Mouse (Mus musculus) E14TG2a.4 (cell line): ENCODE data around the gene Mier1.

Source experiments
- H3K27me3 ChIP-seq: 2 replicates; pipeline ENCODE4 v1.6.1; 2014; ENCODE audit warnings: low read length, control low read depth; ENCODE audit not compliant: insufficient read depth
- H3K36me3 ChIP-seq: 2 replicates; pipeline ENCODE4 v1.6.1; 2014; ENCODE audit warnings: low read length, control low read depth; ENCODE audit not compliant: insufficient read depth
- H3K4me1 ChIP-seq: replicated peaks from 2 replicates; pipeline ENCODE4 v1.6.1; 2014; ENCODE audit warnings: low read depth, low read length, control low read depth
- H3K4me3 ChIP-seq: replicated peaks from 2 replicates; pipeline ENCODE4 v1.5.1; 2014; ENCODE audit warnings: mild to moderate bottlenecking, low read length
- H3K9me3 ChIP-seq: 2 replicates; pipeline ENCODE4 v1.6.1; 2014; ENCODE audit warnings: low read length, control low read depth
- CTCF ChIP-seq: conservative IDR thresholded peaks from 2 replicates; pipeline ENCODE4 v1.5.1; 2014; ENCODE audit warnings: low read length
- NANOG ChIP-seq: IDR thresholded peaks from 2 replicates; pipeline ENCODE4 v1.6.1; 2014; ENCODE audit warnings: borderline replicate concordance, low read length, mixed read lengths
- POU5F1 ChIP-seq: IDR thresholded peaks from 2 replicates; pipeline ENCODE4 v1.6.1; 2014; ENCODE audit warnings: low read length, borderline replicate concordance

Mier1 gene

GRCm38 (mm10) chr4:103114184-103115111, at the start of gene Mier1, which contains the start of gene Wdr78:
Gene Mier1 (plus strand): TSS chr4:103114390.
Gene Wdr78 (minus strand): TSS chr4:103114555.
- Histone ChIP-seq H3K9me3 (no peaks in the 10 kb centered on the region), H3K36me3 (peaks cover 37% of the 10 kb centered on the region), H3K4me1 (peaks cover 56% of the 10 kb centered on the region), H3K4me3 (peak within 1 kb of the TSS; percentile 96), H3K27me3 (no peaks in the 10 kb centered on the region)
- TF ChIP-seq POU5F1 = no peak
- TF ChIP-seq NANOG = no peak
- no peak for TF ChIP-seq CTCF

- Histone ChIP-seq H3K36me3 (no peaks in the 10 kb centered on the region), H3K9me3 (no peaks in the 10 kb centered on the region), H3K4me3 (no peak overlapping the region), H3K4me1 (peaks cover 18% of the 10 kb centered on the region), H3K27me3 (no peaks in the 10 kb centered on the region)
- TF ChIP-seq NANOG = no peak
These were observed 49.8 kb upstream of the Mier1 start for GRCm38 (mm10) chr4:103064421-103064820.

GRCm38 (mm10) chr4:103064976-103065375, 49.2 kb upstream of the Mier1 start:
- H3K4me1 ChIP-seq = peaks cover 18% of the 10 kb centered on the region
- no peak for TF ChIP-seq CTCF
- TF ChIP-seq POU5F1 = no peak
- TF ChIP-seq NANOG = no peak
- H3K36me3 ChIP-seq = no peaks in the 10 kb centered on the region
- H3K4me3 ChIP-seq = no peak overlapping the region
- no peaks in the 10 kb centered on the region for H3K9me3 ChIP-seq
- H3K27me3 ChIP-seq = no peaks in the 10 kb centered on the region

- H3K4me3 ChIP-seq = no peak overlapping the region
- peaks cover 18% of the 10 kb centered on the region for H3K4me1 ChIP-seq
- no peaks in the 10 kb centered on the region for H3K27me3 ChIP-seq
- peak; percentile 12; the same call in 1 of the 2 replicates for TF ChIP-seq NANOG
- no peak for TF ChIP-seq CTCF
- H3K36me3 ChIP-seq = no peaks in the 10 kb centered on the region
- H3K9me3 ChIP-seq = no peaks in the 10 kb centered on the region
These were observed 46.1 kb upstream of the Mier1 start for GRCm38 (mm10) chr4:103067906-103068655.

- Histone ChIP-seq H3K4me1 (peaks cover 18% of the 10 kb centered on the region), H3K9me3 (no peaks in the 10 kb centered on the region), H3K36me3 (no peaks in the 10 kb centered on the region), H3K27me3 (no peaks in the 10 kb centered on the region), H3K4me3 (no peak overlapping the region)
- no peak for TF ChIP-seq CTCF
- TF ChIP-seq NANOG = no peak
- TF ChIP-seq POU5F1 = no peak
These were observed 43.6 kb upstream of the Mier1 start for GRCm38 (mm10) chr4:103070631-103071030.

GRCm38 (mm10) chr4:103085237-103085636, 29.0 kb upstream of the Mier1 start:
- Histone ChIP-seq H3K27me3 (0 out of 2 replicates have a peak, but pooled peaks cover 2% of the 10 kb centered on the region), H3K9me3 (no peaks in the 10 kb centered on the region)
- no peak for TF ChIP-seq NANOG
- no peak for TF ChIP-seq POU5F1
- peak; percentile 86 for TF ChIP-seq CTCF

GRCm38 (mm10) chr4:103095921-103096320, 18.3 kb upstream of the Mier1 start:
- Histone ChIP-seq H3K9me3 (no peaks in the 10 kb centered on the region), H3K27me3 (no peaks in the 10 kb centered on the region), H3K4me1 (peaks cover 20% of the 10 kb centered on the region), H3K4me3 (no peak overlapping the region), H3K36me3 (no peaks in the 10 kb centered on the region)
- TF ChIP-seq NANOG = no peak
- TF ChIP-seq CTCF = no peak
- no peak for TF ChIP-seq POU5F1

More at GRCm38 (mm10) chr4:103085237-103085636, 29.0 kb upstream of the Mier1 start:
- no peaks in the 10 kb centered on the region for H3K4me1 ChIP-seq
- no peak overlapping the region for H3K4me3 ChIP-seq
- H3K36me3 ChIP-seq = no peaks in the 10 kb centered on the region

- no peak overlapping the region for H3K4me3 ChIP-seq
- no peaks in the 10 kb centered on the region for H3K27me3 ChIP-seq
- H3K36me3 ChIP-seq = no peaks in the 10 kb centered on the region
- no peaks in the 10 kb centered on the region for H3K9me3 ChIP-seq
- no peak for TF ChIP-seq NANOG
- no peak for TF ChIP-seq POU5F1
- TF ChIP-seq CTCF = no peak
- peaks cover 27% of the 10 kb centered on the region for H3K4me1 ChIP-seq
These were observed 15.7 kb upstream of the Mier1 start for GRCm38 (mm10) chr4:103098532-103098931.
